Mouse (Mus musculus) ES-E14 (cell line): ENCODE measurements at regions not wholly inside any gene's neighbourhood (a gene's known extent, or its start where the extent isn't known, plus 50 kb on each side); places are given as distances from the start of the nearest gene placed in this dataset.

Experiments used
- CHD2 ChIP-seq: IDR thresholded peaks from 2 replicates; pipeline ENCODE4 v1.6.1; 2014; ENCODE audit warnings: mild to moderate bottlenecking, low read depth, low read length, inconsistent platforms
- HCFC1 ChIP-seq: IDR thresholded peaks from 2 replicates; pipeline ENCODE4 v1.6.1; 2012; ENCODE audit warnings: low read length, inconsistent platforms, borderline replicate concordance; ENCODE audit not compliant: insufficient read depth
- MAFK ChIP-seq: IDR thresholded peaks from 2 replicates; pipeline ENCODE4 v1.6.1; 2014; ENCODE audit warnings: mild to moderate bottlenecking, low read depth, low read length, inconsistent platforms; ENCODE audit not compliant: insufficient read depth
- ZC3H11A ChIP-seq: IDR thresholded peaks from 2 replicates; pipeline ENCODE4 v1.6.1; 2012; ENCODE audit warnings: low read depth, mild to moderate bottlenecking, inconsistent platforms, low read length, borderline replicate concordance
- ZNF384 ChIP-seq: IDR thresholded peaks from 2 replicates; pipeline ENCODE4 v1.6.1; 2012; ENCODE audit warnings: low read depth, low read length, inconsistent platforms

- TF ChIP-seq ZNF384, result no peak
- no peak for TF ChIP-seq MAFK
- no peak for TF ChIP-seq HCFC1
- no peak for TF ChIP-seq ZC3H11A
- TF ChIP-seq CHD2, result no peak
These were observed 138.6 kb downstream of the H2al1j start for GRCm38 (mm10) chrX:11466191-11466590.
